Mouse (Mus musculus): ENCODE data around the gene Rab17. TPM values are rescaled to one million over a fixed set of nuclear protein-coding genes. Genes with fewer than 3 reads are reported as not detected.

The Rab17 gene
- polyA plus RNA-seq, 1 experiment from 2014 or later, result 8.2 TPM

DNA sequence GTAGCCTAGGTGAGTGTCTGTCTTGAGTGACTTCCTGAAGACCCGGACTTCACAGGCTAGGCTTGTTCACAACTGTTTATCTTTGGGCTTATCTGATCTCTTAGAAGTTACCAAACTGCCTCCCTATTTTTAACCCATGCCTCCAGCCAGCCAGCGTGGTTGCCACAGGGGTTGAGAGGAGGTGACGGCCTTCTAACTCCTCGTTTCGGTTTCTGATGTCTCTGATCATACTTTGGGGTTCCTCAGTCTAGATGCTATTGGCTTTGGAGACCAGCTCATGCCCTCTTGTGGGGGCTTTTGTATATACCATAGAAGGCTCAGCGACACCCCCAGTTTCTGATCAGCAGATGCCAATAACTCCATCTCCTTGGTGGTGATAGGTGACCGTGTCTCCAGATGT is 40.8 kb upstream of the Rab17 start:
- Histone ChIP-seq H3K9me3 (ENCODE audit: low read length) (no peaks in the 10 kb centered on the region), H3K27me3 (ENCODE audit: insufficient read depth, low read length) (no peaks in the 10 kb centered on the region), H3K27ac (ENCODE audit: low read depth) (no peak overlapping the region), H3K4me3 (ENCODE audit: low read depth, low read length) (no peak overlapping the region), H3K9ac (replicated peaks) (no peak overlapping the region), H3K4me2 (ENCODE audit: low read depth, low read length) (no peak overlapping the region), H3K36me3 (replicated peaks; ENCODE audit: insufficient read depth, low read length) (no peaks in the 10 kb centered on the region), H3K4me1 (ENCODE audit: insufficient read depth) (no peaks in the 10 kb centered on the region)
- DNase-seq (no peak), ATAC-seq (no peak)
- no peak for TF ChIP-seq CTCF (IDR thresholded peaks at IDR 0.05; ENCODE audit: low read depth)
- no peak for TF ChIP-seq EP300 (IDR thresholded peaks at IDR 0.05; ENCODE audit: low read depth)
- WGBS (ENCODE audit: insufficient replicate concordance), result 49% methylated on average over 7 of the region's 7 CpGs

DNA sequence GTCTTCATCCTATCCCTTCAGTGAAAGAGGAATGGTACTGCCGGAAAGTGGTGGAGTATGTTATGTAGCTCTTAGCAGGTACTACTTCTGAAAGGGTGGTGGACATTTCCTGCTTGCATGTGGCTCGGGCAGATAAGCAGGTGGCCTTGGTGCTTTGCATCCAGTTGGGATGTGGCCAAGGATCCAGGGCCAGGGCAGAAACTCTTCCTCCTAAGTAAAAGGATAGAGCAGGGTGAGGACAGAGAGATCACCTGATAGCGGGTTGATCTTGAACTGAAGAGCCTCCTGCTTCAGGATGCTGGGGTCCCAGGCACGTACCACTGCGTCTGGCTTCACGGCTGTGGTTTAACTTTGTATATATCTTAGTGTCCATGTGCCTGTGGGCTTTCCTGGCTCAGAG is 39.8 kb upstream of the Rab17 start:
- no peak overlapping the region for H3K27ac ChIP-seq (ENCODE audit: low read depth)
- ATAC-seq, result no peak
- H3K9ac ChIP-seq (replicated peaks), result no peak overlapping the region
- no peaks in the 10 kb centered on the region for H3K4me1 ChIP-seq (ENCODE audit: insufficient read depth)
- no peaks in the 10 kb centered on the region for H3K36me3 ChIP-seq (replicated peaks; ENCODE audit: insufficient read depth, low read length)
- DNase-seq, result no peak
- no peaks in the 10 kb centered on the region for H3K9me3 ChIP-seq (ENCODE audit: low read length)
- H3K4me2 ChIP-seq (ENCODE audit: low read depth, low read length), result no peak overlapping the region
- H3K27me3 ChIP-seq (ENCODE audit: insufficient read depth, low read length), result no peaks in the 10 kb centered on the region
- WGBS (ENCODE audit: insufficient replicate concordance), result 79% methylated on average over 6 of the region's 6 CpGs
- TF ChIP-seq CTCF (IDR thresholded peaks at IDR 0.05; ENCODE audit: low read depth) (no peak), EP300 (IDR thresholded peaks at IDR 0.05; ENCODE audit: low read depth) (no peak)
- H3K4me3 ChIP-seq (ENCODE audit: low read depth, low read length), result no peak overlapping the region

DNA sequence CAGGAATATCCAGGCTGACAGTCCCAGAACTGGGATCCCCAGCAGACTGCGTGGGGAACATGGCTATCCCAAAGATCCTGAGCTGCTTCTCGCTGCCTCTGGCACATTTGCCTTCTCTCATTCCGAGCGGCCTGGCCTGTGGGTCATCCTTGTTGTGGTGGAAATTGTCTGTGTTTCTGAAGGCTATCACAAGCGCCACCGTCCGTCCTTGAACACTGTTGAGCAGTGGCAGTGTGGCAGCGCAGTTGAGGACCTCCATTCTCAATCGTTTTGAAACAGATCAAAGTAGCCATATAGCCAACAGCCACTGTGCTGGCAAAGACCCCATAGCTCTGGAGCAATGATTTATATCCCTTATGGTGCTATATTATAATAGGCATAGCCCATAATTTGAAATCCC is 39.3 kb upstream of the Rab17 start:
- Histone ChIP-seq H3K36me3 (replicated peaks; ENCODE audit: insufficient read depth, low read length) (no peaks in the 10 kb centered on the region), H3K9me3 (ENCODE audit: low read length) (no peaks in the 10 kb centered on the region), H3K4me2 (ENCODE audit: low read depth, low read length) (no peak overlapping the region), H3K27me3 (ENCODE audit: insufficient read depth, low read length) (no peaks in the 10 kb centered on the region), H3K4me3 (ENCODE audit: low read depth, low read length) (no peak overlapping the region), H3K27ac (ENCODE audit: low read depth) (no peak overlapping the region), H3K9ac (replicated peaks) (no peak overlapping the region), H3K4me1 (ENCODE audit: insufficient read depth) (no peaks in the 10 kb centered on the region)
- TF ChIP-seq CTCF (IDR thresholded peaks at IDR 0.05; ENCODE audit: low read depth) (no peak), EP300 (IDR thresholded peaks at IDR 0.05; ENCODE audit: low read depth) (no peak)
- no peak for DNase-seq
- 81% methylated on average over 9 of the region's 9 CpGs for WGBS (ENCODE audit: insufficient replicate concordance)
- ATAC-seq, result no peak

DNA sequence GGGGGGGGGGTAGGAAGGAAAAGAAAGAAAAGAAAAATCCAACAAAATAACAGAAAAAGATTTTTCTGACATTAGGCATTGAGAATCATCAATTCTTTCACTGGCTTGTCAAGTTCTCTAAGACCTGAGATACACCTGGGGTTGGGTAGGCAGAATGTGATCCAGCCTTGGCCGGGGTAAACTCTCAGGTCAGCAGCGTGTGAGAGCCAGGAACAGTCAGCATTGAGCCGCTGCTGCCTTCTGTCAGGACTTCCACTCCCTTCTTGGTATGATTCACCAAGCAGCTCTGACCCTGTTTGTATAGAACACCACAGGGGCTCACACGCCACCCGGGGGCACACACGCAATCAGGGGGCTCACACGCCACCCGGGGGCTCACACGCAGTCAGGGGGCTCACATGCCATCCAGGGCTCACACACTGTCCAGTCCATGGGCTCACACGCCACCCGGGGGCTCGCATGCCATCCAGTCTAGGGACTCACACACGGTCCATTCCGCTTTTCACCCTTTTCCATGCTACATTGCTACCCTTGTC is 38.8 kb upstream of the Rab17 start:
- Histone ChIP-seq H3K36me3 (replicated peaks; ENCODE audit: insufficient read depth, low read length) (no peaks in the 10 kb centered on the region), H3K4me2 (ENCODE audit: low read depth, low read length) (no peak overlapping the region), H3K27ac (ENCODE audit: low read depth) (no peak overlapping the region), H3K4me1 (ENCODE audit: insufficient read depth) (no peaks in the 10 kb centered on the region), H3K9me3 (ENCODE audit: low read length) (no peaks in the 10 kb centered on the region), H3K27me3 (ENCODE audit: insufficient read depth, low read length) (no peaks in the 10 kb centered on the region), H3K4me3 (ENCODE audit: low read depth, low read length) (no peak overlapping the region), H3K9ac (replicated peaks) (no peak overlapping the region)
- 83% methylated on average over 14 of the region's 14 CpGs for WGBS (ENCODE audit: insufficient replicate concordance)
- no peak for ATAC-seq
- no peak for TF ChIP-seq CTCF (IDR thresholded peaks at IDR 0.05; ENCODE audit: low read depth)
- no peak for TF ChIP-seq EP300 (IDR thresholded peaks at IDR 0.05; ENCODE audit: low read depth)
- no peak for DNase-seq

DNA sequence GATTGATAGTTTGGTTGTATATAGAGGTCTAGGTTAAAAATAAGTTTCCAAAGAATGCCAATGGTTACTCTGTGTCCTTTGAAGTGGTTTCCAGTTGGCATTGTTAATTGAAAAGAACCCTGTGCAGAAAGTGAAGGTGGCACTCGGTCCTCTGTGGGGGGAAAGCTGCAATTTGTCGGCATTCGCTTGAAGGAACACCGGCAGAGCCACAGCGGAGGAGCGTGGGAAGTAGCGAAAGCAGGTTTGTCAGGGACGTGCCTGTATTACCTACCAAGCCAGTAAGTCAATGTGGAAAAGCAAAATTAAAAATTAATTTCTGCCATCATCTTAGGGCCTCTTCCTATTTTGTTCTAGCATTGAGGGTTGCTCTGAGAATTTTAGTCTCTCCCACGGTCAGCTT is 37.2 kb upstream of the Rab17 start:
- Histone ChIP-seq H3K4me2 (ENCODE audit: low read depth, low read length) (peak overlapping the region; percentile 47), H3K27me3 (ENCODE audit: insufficient read depth, low read length) (no peaks in the 10 kb centered on the region)
- no peak for ATAC-seq

DNA sequence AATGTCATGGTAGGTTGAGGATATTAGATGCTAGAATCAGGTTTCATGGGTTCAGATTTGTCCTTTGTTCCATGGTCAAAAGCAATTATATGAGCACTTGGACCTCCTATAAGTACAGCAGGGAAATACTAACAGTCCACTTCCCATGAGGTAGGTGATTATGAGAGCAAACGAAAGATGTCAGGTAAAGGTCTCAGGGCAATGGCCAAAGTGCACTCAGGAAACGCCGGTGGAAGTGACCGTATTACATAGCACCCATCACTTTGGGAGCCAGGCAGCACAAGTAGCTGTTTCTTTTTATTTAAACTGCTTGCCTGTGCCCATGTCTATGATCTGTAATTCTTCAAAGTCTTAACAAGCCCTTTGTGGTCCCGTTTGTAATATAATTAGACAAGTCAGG is 36.6 kb upstream of the Rab17 start:
- ATAC-seq (peak; percentile 49; the same call in 1 of the 2 replicates), DNase-seq (no peak)
- H3K9ac ChIP-seq (replicated peaks), result no peak overlapping the region
- no peaks in the 10 kb centered on the region for H3K36me3 ChIP-seq (replicated peaks; ENCODE audit: insufficient read depth, low read length)
- TF ChIP-seq CTCF (IDR thresholded peaks at IDR 0.05; ENCODE audit: low read depth) (no peak), EP300 (IDR thresholded peaks at IDR 0.05; ENCODE audit: low read depth) (no peak)
- H3K4me1 ChIP-seq (ENCODE audit: insufficient read depth), result no peaks in the 10 kb centered on the region
- peak overlapping the region; percentile 47 for H3K4me2 ChIP-seq (ENCODE audit: low read depth, low read length)
- no peak overlapping the region for H3K27ac ChIP-seq (ENCODE audit: low read depth)
- H3K9me3 ChIP-seq (ENCODE audit: low read length), result no peaks in the 10 kb centered on the region
- WGBS (ENCODE audit: insufficient replicate concordance), result 63% methylated on average over 5 of the region's 5 CpGs
- H3K4me3 ChIP-seq (ENCODE audit: low read depth, low read length), result no peak overlapping the region
- H3K27me3 ChIP-seq (ENCODE audit: insufficient read depth, low read length), result no peaks in the 10 kb centered on the region

More for the DNA sequence above, 37.2 kb upstream of the Rab17 start:
- Histone ChIP-seq H3K9me3 (ENCODE audit: low read length) (no peaks in the 10 kb centered on the region), H3K4me3 (ENCODE audit: low read depth, low read length) (no peak overlapping the region), H3K27ac (ENCODE audit: low read depth) (no peak overlapping the region), H3K4me1 (ENCODE audit: insufficient read depth) (no peaks in the 10 kb centered on the region), H3K36me3 (replicated peaks; ENCODE audit: insufficient read depth, low read length) (no peaks in the 10 kb centered on the region), H3K9ac (replicated peaks) (no peak overlapping the region)
- WGBS (ENCODE audit: insufficient replicate concordance), result 73% methylated on average over 9 of the region's 9 CpGs
- no peak for TF ChIP-seq CTCF (IDR thresholded peaks at IDR 0.05; ENCODE audit: low read depth)
- TF ChIP-seq EP300 (IDR thresholded peaks at IDR 0.05; ENCODE audit: low read depth), result no peak
- DNase-seq, result no peak

All from liver, postnatal 0 days (tissue).